ENCODE assay signal across 19 mouse cellular contexts in genomic region chr13:58940798-58941197, GRCm38 (mm10).
DNase-seq lines count a peak whose midpoint lies in the region; ATAC-seq and TF ChIP-seq lines count a peak whose summit lies in the region.
"Had no signal": no experiment of that assay in that cellular context is flagged by ENCODE, and none has a peak within 500 bp of the region (broad histone marks: within the 10 kb centered on the region; RNA-seq: fewer than 3 reads in every experiment).

No protein-coding gene starts in this region.

- no peak overlapping the region for H3K4me3 ChIP-seq in left cerebral cortex, adult 2 months
- H3K4me3 ChIP-seq in neural tube, embryonic 13.5 days, result no peak overlapping the region
- H3K4me3 ChIP-seq in hindbrain, embryonic 11.5 days (ENCODE audit: low read depth, low read length), result no peak overlapping the region
- H3K4me3 ChIP-seq: embryonic facial prominence, embryonic 12.5 days; forebrain, embryonic 12.5 days; heart, embryonic 13.5 days; hindbrain, embryonic 12.5 days had no signal

- H3K9me3 ChIP-seq in neural tube, embryonic 13.5 days, result no peaks in the 10 kb centered on the region
- no peaks in the 10 kb centered on the region for H3K9me3 ChIP-seq in hindbrain, embryonic 11.5 days (ENCODE audit: control insufficient read depth, low read length)
- H3K9me3 ChIP-seq: embryonic facial prominence, embryonic 12.5 days; forebrain, embryonic 12.5 days; heart, embryonic 13.5 days; hindbrain, embryonic 12.5 days had no signal

- H3K4me1 ChIP-seq in neural tube, embryonic 13.5 days (replicated peaks), result peaks cover 32% of the 10 kb centered on the region
- no peaks in the 10 kb centered on the region for H3K4me1 ChIP-seq in hindbrain, embryonic 11.5 days (replicated peaks; ENCODE audit: control insufficient read depth, insufficient read depth, low read length)

- H3K36me3 ChIP-seq in neural tube, embryonic 13.5 days, result no peaks in the 10 kb centered on the region
- no peaks in the 10 kb centered on the region for H3K36me3 ChIP-seq in hindbrain, embryonic 11.5 days (ENCODE audit: control insufficient read depth, insufficient read depth, low read length)
- H3K36me3 ChIP-seq: embryonic facial prominence, embryonic 12.5 days; forebrain, embryonic 12.5 days; G1E; heart, embryonic 13.5 days; hindbrain, embryonic 12.5 days had no signal

- H3K27ac ChIP-seq in left cerebral cortex, adult 2 months, result peak overlapping the region; percentile 64
- H3K27ac ChIP-seq in neural tube, embryonic 13.5 days (replicated peaks), result peak overlapping the region; percentile 42; the same call in 1 of the 2 replicates
- no peak overlapping the region for H3K27ac ChIP-seq in hindbrain, embryonic 11.5 days (ENCODE audit: low read depth, low read length)
- H3K27ac ChIP-seq: embryonic facial prominence, embryonic 12.5 days; forebrain, embryonic 12.5 days; heart, embryonic 13.5 days; hindbrain, embryonic 12.5 days had no signal

- no peak for TF ChIP-seq CTCF in left cerebral cortex, adult 2 months (IDR thresholded peaks at IDR 0.05)

- WGBS in neural tube, embryonic 13.5 days, result 39% methylated on average over 7 of the region's 7 CpGs
- WGBS in hindbrain, embryonic 11.5 days, result 61% methylated on average over 7 of the region's 7 CpGs

- H3K27me3 ChIP-seq in neural tube, embryonic 13.5 days, result no peaks in the 10 kb centered on the region
- no peaks in the 10 kb centered on the region for H3K27me3 ChIP-seq in hindbrain, embryonic 11.5 days (ENCODE audit: control insufficient read depth, insufficient read depth, low read length)
- H3K27me3 ChIP-seq: CH12.LX; embryonic facial prominence, embryonic 12.5 days; forebrain, embryonic 12.5 days; hindbrain, embryonic 12.5 days had no signal

- no peak for ATAC-seq in neural tube, embryonic 13.5 days (ENCODE audit: low read depth)
- no peak for ATAC-seq in hindbrain, embryonic 11.5 days (ENCODE audit: low FRiP score)
- ATAC-seq: activated CD4-positive, CD25-positive, alpha-beta regulatory T cell, adult 4 months; forebrain, postnatal 0 days; hindbrain, embryonic 16.5 days had no signal

- H3K9ac ChIP-seq in neural tube, embryonic 13.5 days, result no peak overlapping the region
- no peak overlapping the region for H3K9ac ChIP-seq in hindbrain, embryonic 11.5 days (ENCODE audit: low read depth, low read length)
- H3K9ac ChIP-seq: embryonic facial prominence, embryonic 12.5 days; forebrain, embryonic 12.5 days; forebrain, postnatal 0 days; heart, embryonic 13.5 days; hindbrain, embryonic 12.5 days had no signal

- intact Hi-C loops in left cerebral cortex, adult 2 months (cut with DNase I), result no loop called here

- DNase-seq in left cerebral cortex, adult 2 months (ENCODE audit: extremely low spot score in 1 of 2, low spot score in 2 of 2), result no peak
- DNase-seq in left cerebral cortex, adult 18-20 months (ENCODE audit: low spot score in 2 of 2), result no peak
- no peak for DNase-seq in neural tube, embryonic 10.5 days (ENCODE audit: extremely low spot score, low spot score)
- DNase-seq in R1 (ENCODE audit: low read depth, low spot score), result peak; percentile 85
- peak; percentile 64 for DNase-seq in testis, postnatal 10 days (ENCODE audit: low spot score)
- DNase-seq in hindbrain, embryonic 11.5 days (ENCODE audit: low spot score), result no peak
- DNase-seq: adrenal gland, postnatal 25 days; gastrocnemius, postnatal 25 days; heart, postnatal 36 days had no signal

- H3K4me2 ChIP-seq in neural tube, embryonic 13.5 days, result no peak overlapping the region
- no peak overlapping the region for H3K4me2 ChIP-seq in hindbrain, embryonic 11.5 days (replicated peaks; ENCODE audit: low read depth, low read length)
- H3K4me2 ChIP-seq: embryonic facial prominence, embryonic 12.5 days; forebrain, embryonic 12.5 days; heart, embryonic 13.5 days; hindbrain, embryonic 12.5 days had no signal

Comparison
In these comparisons a context has a peak if more than half of its experiments do, and no peak if none do; other contexts are left out.
1. DNase-seq: peak in R1 (single experiment) and testis, postnatal 10 days (single experiment); none in left cerebral cortex, adult 2 months (0 of 2), left cerebral cortex, adult 18-20 months (0 of 2), neural tube, embryonic 10.5 days (single experiment) and hindbrain, embryonic 11.5 days (single experiment).